ENCODE assay signal across 26 mouse cellular contexts in the genomic region with DNA sequence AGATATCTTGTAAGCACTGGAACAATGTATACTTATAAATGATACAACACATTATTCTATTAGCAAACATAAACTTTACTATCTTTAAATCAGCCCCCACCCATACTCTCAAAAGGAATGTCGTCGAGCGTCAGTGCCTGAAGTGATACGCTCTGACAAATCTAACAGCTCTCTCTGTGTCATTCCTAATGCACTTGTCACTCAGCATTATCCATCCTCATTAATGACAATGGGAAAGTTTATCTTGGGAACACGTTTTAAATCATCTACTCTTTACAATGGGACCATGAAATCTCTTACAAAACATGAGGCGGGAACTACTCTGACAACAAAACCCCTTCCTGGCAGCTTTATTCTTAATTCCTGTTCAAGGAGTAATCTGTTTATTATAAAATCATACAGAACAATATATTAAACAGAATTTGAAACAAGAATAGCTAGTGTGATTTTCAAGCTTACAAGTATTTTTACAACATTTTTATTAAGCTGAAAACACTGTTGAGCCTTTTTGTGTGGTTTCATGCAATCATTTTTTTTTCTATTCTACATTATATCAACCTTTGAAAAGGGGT.
A peak's percentile ranks its signal among the peaks of the same experiment; 100 is the strongest.
DNase-seq lines count a peak whose midpoint lies in the region; ATAC-seq and TF ChIP-seq lines count a peak whose summit lies in the region.
"Had no signal": no experiment of that assay in that cellular context is flagged by ENCODE, and none has a peak within 500 bp of the region (broad histone marks: within the 10 kb centered on the region; RNA-seq: fewer than 3 reads in every experiment).

No protein-coding gene starts in this region.

- TF ChIP-seq CTCF in midbrain, postnatal 0 days (IDR thresholded peaks at IDR 0.05) = no peak

- no peak overlapping the region for H3K27ac ChIP-seq in embryonic facial prominence, embryonic 14.5 days (replicated peaks; ENCODE audit: low read depth, low read length)
- H3K27ac ChIP-seq in embryonic facial prominence, embryonic 10.5 days (replicated peaks) = no peak overlapping the region
- H3K27ac ChIP-seq in midbrain, embryonic 11.5 days (ENCODE audit: low read depth, low read length) = no peak overlapping the region
- no peak overlapping the region for H3K27ac ChIP-seq in midbrain, postnatal 0 days (ENCODE audit: low read depth, low read length)
- no peak overlapping the region for H3K27ac ChIP-seq in neural tube, embryonic 12.5 days
- H3K27ac ChIP-seq: heart, adult 2 months; kidney, postnatal 0 days; liver, embryonic 14.5 days; macrophage had no signal

- no peak overlapping the region for H3K4me2 ChIP-seq in embryonic facial prominence, embryonic 14.5 days (ENCODE audit: low read depth, low read length)
- no peak overlapping the region for H3K4me2 ChIP-seq in midbrain, embryonic 11.5 days
- no peak overlapping the region for H3K4me2 ChIP-seq in midbrain, postnatal 0 days (ENCODE audit: low read depth, low read length, poor library complexity, severe bottlenecking)
- no peak overlapping the region for H3K4me2 ChIP-seq in neural tube, embryonic 12.5 days (replicated peaks)
- H3K4me2 ChIP-seq: heart, embryonic 12.5 days had no signal

- H3K9ac ChIP-seq in embryonic facial prominence, embryonic 14.5 days (ENCODE audit: low read depth, low read length) = no peak overlapping the region
- H3K9ac ChIP-seq in midbrain, embryonic 11.5 days (ENCODE audit: low read length) = no peak overlapping the region
- no peak overlapping the region for H3K9ac ChIP-seq in midbrain, postnatal 0 days (replicated peaks; ENCODE audit: low read length, poor library complexity, severe bottlenecking)
- no peak overlapping the region for H3K9ac ChIP-seq in neural tube, embryonic 12.5 days
- H3K9ac ChIP-seq: forebrain, postnatal 0 days; heart, embryonic 12.5 days; liver, embryonic 14.5 days had no signal

- H3K36me3 ChIP-seq in embryonic facial prominence, embryonic 14.5 days (ENCODE audit: control insufficient read depth, insufficient read depth, low read length) = no peaks in the 10 kb centered on the region
- H3K36me3 ChIP-seq in embryonic facial prominence, embryonic 10.5 days (replicated peaks) = no peaks in the 10 kb centered on the region
- H3K36me3 ChIP-seq in midbrain, embryonic 11.5 days (ENCODE audit: control insufficient read depth, insufficient read depth, low read length) = no peaks in the 10 kb centered on the region
- no peaks in the 10 kb centered on the region for H3K36me3 ChIP-seq in midbrain, postnatal 0 days (ENCODE audit: insufficient read depth, low read length)
- H3K36me3 ChIP-seq in neural tube, embryonic 12.5 days = no peaks in the 10 kb centered on the region
- H3K36me3 ChIP-seq: heart, embryonic 12.5 days had no signal

- 38% methylated on average over 6 of the region's 6 CpGs for WGBS in embryonic facial prominence, embryonic 14.5 days
- 28% methylated on average over 6 of the region's 6 CpGs for WGBS in embryonic facial prominence, embryonic 10.5 days
- WGBS in midbrain, embryonic 11.5 days = 16% methylated on average over 6 of the region's 6 CpGs
- 24% methylated on average over 6 of the region's 6 CpGs for WGBS in midbrain, postnatal 0 days
- 16% methylated on average over 6 of the region's 6 CpGs for WGBS in neural tube, embryonic 12.5 days

- H3K9me3 ChIP-seq in embryonic facial prominence, embryonic 14.5 days (ENCODE audit: control insufficient read depth, low read length) = no peaks in the 10 kb centered on the region
- no peaks in the 10 kb centered on the region for H3K9me3 ChIP-seq in embryonic facial prominence, embryonic 10.5 days
- H3K9me3 ChIP-seq in midbrain, embryonic 11.5 days (ENCODE audit: control insufficient read depth, low read length) = no peaks in the 10 kb centered on the region
- no peaks in the 10 kb centered on the region for H3K9me3 ChIP-seq in midbrain, postnatal 0 days (ENCODE audit: low read length)
- no peaks in the 10 kb centered on the region for H3K9me3 ChIP-seq in neural tube, embryonic 12.5 days
- H3K9me3 ChIP-seq: heart, embryonic 12.5 days had no signal

- no peak overlapping the region for H3K4me3 ChIP-seq in embryonic facial prominence, embryonic 14.5 days (ENCODE audit: low read depth, low read length)
- H3K4me3 ChIP-seq in embryonic facial prominence, embryonic 10.5 days = no peak overlapping the region
- H3K4me3 ChIP-seq in midbrain, embryonic 11.5 days (ENCODE audit: low read depth, low read length) = no peak overlapping the region
- no peak overlapping the region for H3K4me3 ChIP-seq in midbrain, postnatal 0 days (ENCODE audit: low read depth, low read length)
- H3K4me3 ChIP-seq in neural tube, embryonic 12.5 days = no peak overlapping the region
- H3K4me3 ChIP-seq: heart, adult 2 months; heart, embryonic 12.5 days had no signal

- peak; percentile 13 for DNase-seq in embryonic facial prominence, embryonic 14.5 days (ENCODE audit: low spot score)
- DNase-seq in embryonic facial prominence, embryonic 10.5 days (ENCODE audit: low spot score) = no peak
- DNase-seq in midbrain, embryonic 11.5 days (ENCODE audit: low spot score, missing footprints) = peak; percentile 90
- no peak for DNase-seq in midbrain, postnatal 0 days (ENCODE audit: low spot score)
- no peak for DNase-seq in neural tube, embryonic 10.5 days (ENCODE audit: extremely low spot score, low spot score)
- no peak for DNase-seq in kidney, postnatal 36 days
- no peak for DNase-seq in layer of hippocampus, adult 9-11 months
- DNase-seq: adrenal gland, adult 8-10 months; cerebellum, adult 8-10 months; cerebellum, postnatal 25 days; forebrain, postnatal 0 days; heart, adult 2 months; kidney, adult 8-10 months; liver; lung, adult 2 months; lung, postnatal 10 days; right cerebral cortex, postnatal 14 days; thymus, postnatal 4 days had no signal

- H3K4me1 ChIP-seq in embryonic facial prominence, embryonic 14.5 days (ENCODE audit: control insufficient read depth, insufficient read depth, low read length) = no peaks in the 10 kb centered on the region
- H3K4me1 ChIP-seq in embryonic facial prominence, embryonic 10.5 days = no peaks in the 10 kb centered on the region
- H3K4me1 ChIP-seq in midbrain, embryonic 11.5 days (ENCODE audit: control insufficient read depth, insufficient read depth, low read length) = no peaks in the 10 kb centered on the region
- H3K4me1 ChIP-seq in midbrain, postnatal 0 days (ENCODE audit: insufficient read depth, low read length) = no peaks in the 10 kb centered on the region
- H3K4me1 ChIP-seq in neural tube, embryonic 12.5 days = no peaks in the 10 kb centered on the region
- H3K4me1 ChIP-seq: heart, embryonic 12.5 days had no signal

- H3K27me3 ChIP-seq in embryonic facial prominence, embryonic 14.5 days (replicated peaks; ENCODE audit: control insufficient read depth, insufficient read depth, low read length) = no peaks in the 10 kb centered on the region
- H3K27me3 ChIP-seq in embryonic facial prominence, embryonic 10.5 days (replicated peaks; ENCODE audit: low read depth, poor library complexity, severe bottlenecking) = no peaks in the 10 kb centered on the region
- peaks cover 47% of the 10 kb centered on the region for H3K27me3 ChIP-seq in midbrain, embryonic 11.5 days (ENCODE audit: control insufficient read depth, insufficient read depth, low read length)
- H3K27me3 ChIP-seq in midbrain, postnatal 0 days (ENCODE audit: insufficient read depth, low read length) = peaks cover 16% of the 10 kb centered on the region; the same call in 1 of the 2 replicates
- no peaks in the 10 kb centered on the region for H3K27me3 ChIP-seq in neural tube, embryonic 12.5 days (replicated peaks)
- H3K27me3 ChIP-seq: CH12.LX; heart, embryonic 12.5 days had no signal

- ATAC-seq in embryonic facial prominence, embryonic 14.5 days (ENCODE audit: low read depth) = no peak
- ATAC-seq in midbrain, embryonic 11.5 days (ENCODE audit: low FRiP score) = peak; percentile 87
- no peak for ATAC-seq in midbrain, postnatal 0 days (ENCODE audit: low FRiP score)
- peak; percentile 61 for ATAC-seq in neural tube, embryonic 12.5 days (ENCODE audit: low FRiP score, low read depth)
- ATAC-seq: activated CD4-positive, CD25-positive, alpha-beta regulatory T cell, adult 4 months; forebrain, postnatal 0 days; intestine, embryonic 16.5 days had no signal

Comparison
In these comparisons a context has a peak if more than half of its experiments do, and no peak if none do; other contexts are left out.
1. ATAC-seq: peak in midbrain, embryonic 11.5 days (single experiment) and neural tube, embryonic 12.5 days (single experiment); none in embryonic facial prominence, embryonic 14.5 days (single experiment) and midbrain, postnatal 0 days (single experiment).
2. DNase-seq: peak in embryonic facial prominence, embryonic 14.5 days (single experiment) and midbrain, embryonic 11.5 days (single experiment); none in embryonic facial prominence, embryonic 10.5 days (single experiment), midbrain, postnatal 0 days (single experiment), neural tube, embryonic 10.5 days (single experiment), kidney, postnatal 36 days (0 of 2) and layer of hippocampus, adult 9-11 months (single experiment).